Mouse (Mus musculus): ENCODE results near the gene Pex11g. TPM values are rescaled to one million over a fixed set of nuclear protein-coding genes. Genes with fewer than 3 reads are reported as not detected.

Gene Pex11g
- polyA plus RNA-seq, 1 experiment = 0.06 TPM

DNA sequence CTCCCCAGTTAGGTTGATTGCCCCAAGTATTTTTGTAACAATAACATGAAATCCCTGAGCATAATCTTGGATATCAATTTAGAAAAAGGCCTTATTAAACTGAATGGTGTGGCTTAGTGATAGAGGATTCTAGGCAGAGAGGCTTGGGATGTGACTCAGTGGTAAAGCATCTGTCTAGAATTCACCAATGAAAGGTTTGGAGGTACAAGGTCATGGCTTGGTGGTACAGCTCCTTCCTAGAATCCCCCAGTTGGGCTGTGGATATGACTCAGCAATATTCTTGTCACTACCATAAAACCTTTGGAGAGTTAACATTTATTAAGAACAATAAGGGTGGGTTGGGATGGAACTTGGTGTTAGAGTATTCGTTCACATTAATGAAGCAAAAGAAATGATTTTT is 54.7 kb downstream of the Pex11g start:
- Histone ChIP-seq H3K36me3 (ENCODE audit: control insufficient read depth) (no peaks in the 10 kb centered on the region), H3K4me3 (replicated peaks) (no peak overlapping the region), H3K27me3 (ENCODE audit: control insufficient read depth) (no peaks in the 10 kb centered on the region), H3K4me1 (ENCODE audit: control insufficient read depth) (peaks cover 63% of the 10 kb centered on the region), H3K9me3 (ENCODE audit: control insufficient read depth, low read length) (no peaks in the 10 kb centered on the region)
- TF ChIP-seq TAL1 (IDR thresholded peaks at IDR 0.05; ENCODE audit: low read length) = no peak
- TF ChIP-seq GATA1 (IDR thresholded peaks at IDR 0.05; ENCODE audit: low read length) = no peak

GRCm38 (mm10) chr8:3411901-3412301 is 55.6 kb downstream of the Pex11g start:
- no peak overlapping the region for H3K4me3 ChIP-seq (replicated peaks)
- no peaks in the 10 kb centered on the region for H3K36me3 ChIP-seq (ENCODE audit: control insufficient read depth)
- peaks cover 72% of the 10 kb centered on the region for H3K4me1 ChIP-seq (ENCODE audit: control insufficient read depth)
- TF ChIP-seq TAL1 (IDR thresholded peaks at IDR 0.05; ENCODE audit: low read length) = no peak
- no peak for TF ChIP-seq GATA1 (IDR thresholded peaks at IDR 0.05; ENCODE audit: low read length)
- H3K27me3 ChIP-seq (ENCODE audit: control insufficient read depth) = no peaks in the 10 kb centered on the region
- H3K9me3 ChIP-seq (ENCODE audit: control insufficient read depth, low read length) = no peaks in the 10 kb centered on the region

DNA sequence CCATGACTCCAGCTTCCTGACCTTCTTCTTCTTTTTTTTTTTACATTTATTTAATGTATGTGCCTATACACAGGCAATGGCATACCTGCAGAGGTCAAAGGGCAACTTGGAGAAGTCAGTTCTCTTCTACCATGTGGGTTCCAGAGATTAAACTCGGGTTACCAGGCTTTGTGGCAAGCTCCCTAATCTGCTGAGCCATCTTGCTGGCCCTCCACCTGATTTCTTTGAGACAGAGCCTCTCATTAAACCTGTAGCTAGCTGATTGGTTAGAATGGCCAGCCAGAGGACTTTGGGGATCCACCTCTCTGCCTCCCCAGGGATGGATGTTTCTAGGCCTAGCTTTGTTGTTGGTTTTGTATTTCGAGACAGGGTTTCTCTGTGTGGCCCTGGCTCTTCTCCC is 56.4 kb downstream of the Pex11g start:
- Histone ChIP-seq H3K9me3 (ENCODE audit: control insufficient read depth, low read length) (no peaks in the 10 kb centered on the region), H3K27me3 (ENCODE audit: control insufficient read depth) (no peaks in the 10 kb centered on the region), H3K4me1 (ENCODE audit: control insufficient read depth) (peaks cover 77% of the 10 kb centered on the region), H3K4me3 (replicated peaks) (no peak overlapping the region), H3K36me3 (ENCODE audit: control insufficient read depth) (no peaks in the 10 kb centered on the region)
- TF ChIP-seq TAL1 (IDR thresholded peaks at IDR 0.05; ENCODE audit: low read length) = no peak
- no peak for TF ChIP-seq GATA1 (IDR thresholded peaks at IDR 0.05; ENCODE audit: low read length)

DNA sequence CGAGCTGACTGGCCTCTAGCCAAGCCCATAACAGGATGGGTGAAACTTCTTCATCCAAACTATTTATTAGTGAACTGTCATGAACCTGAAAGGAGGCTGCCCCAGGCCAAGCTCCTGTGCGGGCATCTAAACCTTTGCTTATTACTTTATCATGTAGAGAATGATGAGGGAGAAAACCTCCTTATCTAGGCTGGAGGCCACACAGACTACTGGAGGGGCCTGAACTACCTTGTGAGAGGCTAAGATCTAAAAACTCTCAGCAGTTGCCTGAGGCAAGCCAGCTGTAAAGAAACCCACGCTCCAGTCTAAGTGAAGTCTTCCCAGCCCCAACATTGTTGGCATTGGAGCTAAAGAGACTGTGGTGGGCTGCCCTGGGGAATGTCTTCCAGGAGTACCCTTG is 60.1 kb downstream of the Pex11g start:
- H3K9me3 ChIP-seq (ENCODE audit: control insufficient read depth, low read length) = no peaks in the 10 kb centered on the region
- no peak overlapping the region for H3K4me3 ChIP-seq (replicated peaks)
- H3K27me3 ChIP-seq (ENCODE audit: control insufficient read depth) = no peaks in the 10 kb centered on the region
- H3K4me1 ChIP-seq (ENCODE audit: control insufficient read depth) = peaks cover 48% of the 10 kb centered on the region
- H3K36me3 ChIP-seq (ENCODE audit: control insufficient read depth) = no peaks in the 10 kb centered on the region; the same call in 1 of the 2 replicates
- TF ChIP-seq TAL1 (IDR thresholded peaks at IDR 0.05; ENCODE audit: low read length) (no peak), GATA1 (IDR thresholded peaks at IDR 0.05; ENCODE audit: low read length) (no peak)

Other genes with a start within 250 kb of the Pex11g start
- gene Insr, start 188.1 kb downstream of the Pex11g start, polyA plus RNA-seq (2012) = 0.05 and 0.16 TPM in 2 replicates
- not detected in 2 replicates for gene A430078G23Rik, start 114.3 kb downstream of the Pex11g start, polyA plus RNA-seq (2012)
- 0.32 and 0.56 TPM in 2 replicates for gene Arhgef18, start 74.7 kb downstream of the Pex11g start, polyA plus RNA-seq (2012)
- not detected in 2 replicates for gene Tex45, start 3.2 kb upstream of the Pex11g start, polyA plus RNA-seq (2012)
- gene Zfp358, start 25.5 kb upstream of the Pex11g start, polyA plus RNA-seq (2012) = 0.07 and 0.20 TPM in 2 replicates
- 10.0 and 15.4 TPM in 2 replicates for gene Mcoln1, start 32.8 kb upstream of the Pex11g start, polyA plus RNA-seq (2012)
- gene Pnpla6, start 47.7 kb upstream of the Pex11g start, polyA plus RNA-seq (2012) = 1.7 and 1.9 TPM in 2 replicates
- gene C330021F23Rik, start 100.3 kb upstream of the Pex11g start, polyA plus RNA-seq (2012) = not detected in 2 replicates
- 0.37 and 0.54 TPM in 2 replicates for gene Camsap3, start 119.6 kb upstream of the Pex11g start, polyA plus RNA-seq (2012)
- 4.2 and 4.7 TPM in 2 replicates for gene Xab2, start 153.6 kb upstream of the Pex11g start, polyA plus RNA-seq (2012)
- 12.7 and 17.8 TPM in 2 replicates for gene Pet100, start 153.9 kb upstream of the Pex11g start, polyA plus RNA-seq (2012)
- gene Pcp2, start 157.9 kb upstream of the Pex11g start, polyA plus RNA-seq (2012) = not detected in 2 replicates
- 13.3 and 17.2 TPM in 2 replicates for gene Stxbp2, start 163.3 kb upstream of the Pex11g start, polyA plus RNA-seq (2012)
- gene Retn, start 188.1 kb upstream of the Pex11g start, polyA plus RNA-seq (2012) = not detected in 2 replicates
- gene Mcemp1, start 198.1 kb upstream of the Pex11g start, polyA plus RNA-seq (2012) = not detected in 2 replicates
- not detected in 2 replicates for gene Fcor, start 204.7 kb upstream of the Pex11g start, polyA plus RNA-seq (2012)
- gene Trappc5, start 208.6 kb upstream of the Pex11g start, polyA plus RNA-seq (2012) = 0.90 and 0.92 TPM in 2 replicates
- gene Fcer2a, start 226.5 kb upstream of the Pex11g start, polyA plus RNA-seq (2012) = not detected in 2 replicates